Mouse (Mus musculus) limb, embryonic 12.5 days (tissue): Measurements from ENCODE around the gene Sdc3. TPM values are rescaled to one million over a fixed set of nuclear protein-coding genes. Genes with fewer than 3 reads are reported as not detected.
A peak's percentile ranks its signal among the peaks of the same experiment; 100 is the strongest.

Experiments
- ATAC-seq: fragments of 200-750 bp; cut with Nextera tagmentation; 2 replicates; pipeline ENCODE4 v1.8.0; 2017; ENCODE audit warnings: low read depth, moderate TSS enrichment; ENCODE audit not compliant: insufficient number of reproducible peaks, insufficient read depth, low FRiP score, low TSS enrichment
- H3K27ac ChIP-seq: fragments of 300-500 bp; sonication (generic); 2 replicates; pipeline ENCODE4 v1.5.1; 2016; ENCODE audit warnings: mild to moderate bottlenecking, moderate library complexity
- H3K27me3 ChIP-seq: fragments of 300-500 bp; sonication (generic); 2 replicates; pipeline ENCODE4 v1.6.1; 2016; ENCODE audit warnings: mild to moderate bottlenecking, moderate library complexity
- H3K36me3 ChIP-seq: fragments of 300-500 bp; sonication (generic); 2 replicates; pipeline ENCODE4 v1.6.1; 2016; ENCODE audit warnings: mild to moderate bottlenecking, moderate library complexity
- H3K4me1 ChIP-seq: fragments of 300-500 bp; sonication (generic); replicated peaks from 2 replicates; pipeline ENCODE4 v1.6.1; 2016
- H3K4me2 ChIP-seq: fragments of 300-500 bp; sonication (generic); 2 replicates; pipeline ENCODE4 v1.6.1; 2016; ENCODE audit warnings: mild to moderate bottlenecking, moderate library complexity
- H3K4me3 ChIP-seq: fragments of 300-500 bp; sonication (generic); replicated peaks from 2 replicates; pipeline ENCODE4 v1.5.1; 2016; ENCODE audit warnings: mild to moderate bottlenecking
- H3K9ac ChIP-seq: fragments of 300-500 bp; sonication (generic); replicated peaks from 2 replicates; pipeline ENCODE4 v1.6.1; 2016; ENCODE audit warnings: mild to moderate bottlenecking, moderate library complexity
- H3K9me3 ChIP-seq: fragments of 300-500 bp; sonication (generic); 2 replicates; pipeline ENCODE4 v1.6.1; 2016; ENCODE audit warnings: mild to moderate bottlenecking, moderate library complexity
- WGBS: fragments of 180-500 bp; shearing (Covaris S2); methylation state at CpG from one replicate; pipeline ENCODE4 v1.1.7; 2016; 5-methylcytosine and 5-hydroxymethylcytosine counted together
- polyA plus RNA-seq: library from polyadenylated mRNA; unstranded; fragments of >200 nt; fragmentation: Nextera tagmentation; extraction: Ambion mirVana; gene quantifications from 2 replicates; pipeline ENCODE4 v1.2.1, GENCODE M21; 2016

Gene Sdc3
- polyA plus RNA-seq, 1 experiment from 2014 or later = 30.6 TPM

- Histone ChIP-seq H3K36me3 (peaks cover 97% of the 10 kb centered on the region), H3K9ac (no peak overlapping the region), H3K27me3 (no peaks in the 10 kb centered on the region), H3K27ac (no peak overlapping the region), H3K9me3 (no peaks in the 10 kb centered on the region), H3K4me2 (no peak overlapping the region), H3K4me1 (no peaks in the 10 kb centered on the region), H3K4me3 (no peak overlapping the region)
- 98% methylated on average over 2 of the region's 2 CpGs for WGBS
- no peak for ATAC-seq
These were observed 25.9 kb upstream of the Sdc3 start for GRCm38 (mm10) chr4:130766387-130766786.

GRCm38 (mm10) chr4:130766926-130767325, 25.4 kb upstream of the Sdc3 start:
- H3K4me1 ChIP-seq = no peaks in the 10 kb centered on the region
- no peak overlapping the region for H3K9ac ChIP-seq
- no peak overlapping the region for H3K4me2 ChIP-seq
- WGBS = 90% methylated on average over 4 of the region's 4 CpGs
- H3K36me3 ChIP-seq = peaks cover 96% of the 10 kb centered on the region
- no peaks in the 10 kb centered on the region for H3K27me3 ChIP-seq
- H3K27ac ChIP-seq = no peak overlapping the region
- H3K9me3 ChIP-seq = no peaks in the 10 kb centered on the region
- no peak for ATAC-seq
- no peak overlapping the region for H3K4me3 ChIP-seq

GRCm38 (mm10) chr4:130773899-130774298, 18.4 kb upstream of the Sdc3 start:
- 91% methylated on average over 4 of the region's 4 CpGs for WGBS
- no peaks in the 10 kb centered on the region for H3K9me3 ChIP-seq

GRCm38 (mm10) chr4:130774822-130775221, 17.5 kb upstream of the Sdc3 start:
- H3K4me3 ChIP-seq = no peak overlapping the region
- peaks cover 97% of the 10 kb centered on the region for H3K36me3 ChIP-seq
- H3K9me3 ChIP-seq = no peaks in the 10 kb centered on the region
- no peak overlapping the region for H3K27ac ChIP-seq
- H3K27me3 ChIP-seq = no peaks in the 10 kb centered on the region
- H3K4me2 ChIP-seq = no peak overlapping the region
- no peak overlapping the region for H3K9ac ChIP-seq
- no peak for ATAC-seq
- no peaks in the 10 kb centered on the region; the same call in 1 of the 2 replicates for H3K4me1 ChIP-seq
- 94% methylated on average over 4 of the region's 4 CpGs for WGBS

More at GRCm38 (mm10) chr4:130773899-130774298, 18.4 kb upstream of the Sdc3 start:
- H3K36me3 ChIP-seq = peaks cover 95% of the 10 kb centered on the region
- ATAC-seq = no peak
- no peaks in the 10 kb centered on the region; the same call in 1 of the 2 replicates for H3K4me1 ChIP-seq
- H3K27ac ChIP-seq = no peak overlapping the region
- no peaks in the 10 kb centered on the region for H3K27me3 ChIP-seq
- H3K9ac ChIP-seq = no peak overlapping the region
- no peak overlapping the region for H3K4me2 ChIP-seq
- no peak overlapping the region for H3K4me3 ChIP-seq

GRCm38 (mm10) chr4:130777647-130778046, 14.7 kb upstream of the Sdc3 start:
- Histone ChIP-seq H3K9ac (no peak overlapping the region), H3K4me3 (no peak overlapping the region), H3K36me3 (peaks cover 93% of the 10 kb centered on the region), H3K27me3 (no peaks in the 10 kb centered on the region), H3K9me3 (no peaks in the 10 kb centered on the region), H3K4me2 (no peak overlapping the region), H3K27ac (no peak overlapping the region), H3K4me1 (no peaks in the 10 kb centered on the region; the same call in 1 of the 2 replicates)
- 66% methylated on average over 10 of the region's 10 CpGs for WGBS
- ATAC-seq = no peak

GRCm38 (mm10) chr4:130779037-130779436, 13.3 kb upstream of the Sdc3 start:
- H3K4me1 ChIP-seq = no peaks in the 10 kb centered on the region; the same call in 1 of the 2 replicates
- 88% methylated on average over 3 of the region's 3 CpGs for WGBS
- H3K36me3 ChIP-seq = peaks cover 79% of the 10 kb centered on the region
- no peak for ATAC-seq
- no peak overlapping the region for H3K27ac ChIP-seq
- H3K4me2 ChIP-seq = no peak overlapping the region
- H3K9me3 ChIP-seq = no peaks in the 10 kb centered on the region
- no peaks in the 10 kb centered on the region for H3K27me3 ChIP-seq
- H3K9ac ChIP-seq = no peak overlapping the region
- H3K4me3 ChIP-seq = no peak overlapping the region

- no peak overlapping the region for H3K4me3 ChIP-seq
- no peaks in the 10 kb centered on the region for H3K27me3 ChIP-seq
- H3K9me3 ChIP-seq = no peaks in the 10 kb centered on the region
- H3K4me2 ChIP-seq = no peak overlapping the region
- H3K9ac ChIP-seq = no peak overlapping the region
- H3K27ac ChIP-seq = no peak overlapping the region
- H3K4me1 ChIP-seq = peaks cover 6% of the 10 kb centered on the region
- no peak for ATAC-seq
- H3K36me3 ChIP-seq = peaks cover 46% of the 10 kb centered on the region
- 81% methylated on average over 2 of the region's 2 CpGs for WGBS
These were observed 9.8 kb upstream of the Sdc3 start for GRCm38 (mm10) chr4:130782492-130782891.

GRCm38 (mm10) chr4:130784755-130785154, 7.6 kb upstream of the Sdc3 start:
- H3K4me3 ChIP-seq = no peak overlapping the region
- no peak overlapping the region for H3K9ac ChIP-seq
- no peaks in the 10 kb centered on the region for H3K9me3 ChIP-seq
- H3K36me3 ChIP-seq = peaks cover 24% of the 10 kb centered on the region
- H3K27me3 ChIP-seq = no peaks in the 10 kb centered on the region
- ATAC-seq = no peak
- peak overlapping the region; percentile 56; the same call in 1 of the 2 replicates for H3K27ac ChIP-seq
- WGBS = 14% methylated on average over 4 of the region's 4 CpGs
- H3K4me1 ChIP-seq = peaks cover 6% of the 10 kb centered on the region
- no peak overlapping the region for H3K4me2 ChIP-seq

- Histone ChIP-seq H3K4me3 (no peak overlapping the region), H3K4me2 (no peak overlapping the region), H3K27me3 (no peaks in the 10 kb centered on the region), H3K27ac (no peak overlapping the region), H3K9me3 (no peaks in the 10 kb centered on the region), H3K4me1 (peaks cover 10% of the 10 kb centered on the region), H3K36me3 (no peaks in the 10 kb centered on the region), H3K9ac (no peak overlapping the region)
- 78% methylated on average over 5 of the region's 5 CpGs for WGBS
- no peak for ATAC-seq
These were observed 4.8 kb upstream of the Sdc3 start for GRCm38 (mm10) chr4:130787530-130787929.

GRCm38 (mm10) chr4:130790180-130790579, 2.2 kb upstream of the Sdc3 start:
- 13% methylated on average over 6 of the region's 6 CpGs for WGBS
- 0 out of 2 replicates have a peak, but pooled peaks cover 5% of the 10 kb centered on the region for H3K27me3 ChIP-seq
- H3K4me2 ChIP-seq = no peak overlapping the region
- ATAC-seq = no peak
- peaks cover 21% of the 10 kb centered on the region for H3K4me1 ChIP-seq
- no peaks in the 10 kb centered on the region for H3K9me3 ChIP-seq
- no peak overlapping the region for H3K27ac ChIP-seq
- no peaks in the 10 kb centered on the region for H3K36me3 ChIP-seq
- H3K9ac ChIP-seq = no peak overlapping the region
- H3K4me3 ChIP-seq = no peak overlapping the region

- Histone ChIP-seq H3K9me3 (no peaks in the 10 kb centered on the region), H3K4me3 (peak overlapping the region; percentile 92), H3K27me3 (0 out of 2 replicates have a peak, but pooled peaks cover 5% of the 10 kb centered on the region), H3K4me1 (peaks cover 24% of the 10 kb centered on the region), H3K27ac (no peak overlapping the region; the same call in 1 of the 2 replicates), H3K9ac (peak overlapping the region; percentile 97), H3K36me3 (no peaks in the 10 kb centered on the region), H3K4me2 (peak overlapping the region; percentile 95)
- WGBS = 4% methylated on average over 19 of the region's 19 CpGs
- ATAC-seq = no peak
These were observed 444 bp upstream of the Sdc3 start for GRCm38 (mm10) chr4:130791811-130792375.

GRCm38 (mm10) chr4:130793180-130793501, 804 bp downstream of the Sdc3 start:
- Histone ChIP-seq H3K9ac (peak overlapping the region; percentile 97), H3K27me3 (0 out of 2 replicates have a peak, but pooled peaks cover 5% of the 10 kb centered on the region), H3K4me3 (peak overlapping the region; percentile 92), H3K9me3 (no peaks in the 10 kb centered on the region), H3K4me2 (peak overlapping the region; percentile 95), H3K4me1 (peaks cover 37% of the 10 kb centered on the region), H3K27ac (peak overlapping the region; percentile 67; the same call in 1 of the 2 replicates), H3K36me3 (no peaks in the 10 kb centered on the region)
- 49% methylated on average over 7 of the region's 7 CpGs for WGBS
- ATAC-seq = peak; percentile 18; the same call in 1 of the 2 replicates
